Mouse (Mus musculus) kidney, adult 9 months (tissue): ENCODE measurements around the gene Slc9a3.
A peak's percentile ranks its signal among the peaks of the same experiment; 100 is the strongest.

Experiments used
- DNase-seq: peaks from one replicate; pipeline ENCODE4 v3.0.0; 2022

The Slc9a3 gene

GRCm38 (mm10) chr13:74121141-74121602 lies at the start of gene Slc9a3:
TSS of gene Slc9a3 (plus strand) at chr13:74121457.
- DNase-seq: peak; percentile 80

GRCm38 (mm10) chr13:74071714-74072113 lies 49.5 kb upstream of the Slc9a3 start:
- DNase-seq: no peak

GRCm38 (mm10) chr13:74073369-74073768 lies 47.9 kb upstream of the Slc9a3 start:
- DNase-seq: no peak

- no peak for DNase-seq
Observed at GRCm38 (mm10) chr13:74090265-74090664, 31.0 kb upstream of the Slc9a3 start.

GRCm38 (mm10) chr13:74095936-74096335 lies 25.3 kb upstream of the Slc9a3 start:
- DNase-seq: no peak

- peak; percentile 70 for DNase-seq
Observed at GRCm38 (mm10) chr13:74096715-74097363, 24.4 kb upstream of the Slc9a3 start.

GRCm38 (mm10) chr13:74098913-74099312 lies 22.3 kb upstream of the Slc9a3 start:
- DNase-seq: no peak

GRCm38 (mm10) chr13:74102108-74102830 lies 19.0 kb upstream of the Slc9a3 start:
- no peak for DNase-seq

- no peak for DNase-seq
Observed at GRCm38 (mm10) chr13:74102831-74103582, 18.2 kb upstream of the Slc9a3 start.

- DNase-seq: no peak
Observed at GRCm38 (mm10) chr13:74104417-74104816, 16.8 kb upstream of the Slc9a3 start.

- DNase-seq: peak; percentile 39
Observed at GRCm38 (mm10) chr13:74107410-74107809, 13.8 kb upstream of the Slc9a3 start.

- no peak for DNase-seq
Observed at GRCm38 (mm10) chr13:74112593-74112992, 8.7 kb upstream of the Slc9a3 start.

GRCm38 (mm10) chr13:74113626-74114191 lies 7.5 kb upstream of the Slc9a3 start:
- no peak for DNase-seq

GRCm38 (mm10) chr13:74121795-74122330 lies 606 bp downstream of the Slc9a3 start:
- DNase-seq: peak; percentile 62

GRCm38 (mm10) chr13:74122632-74123031 lies 1.4 kb downstream of the Slc9a3 start:
- DNase-seq: peak; percentile 61

GRCm38 (mm10) chr13:74127571-74127970 lies 6.3 kb downstream of the Slc9a3 start:
- peak; percentile 80 for DNase-seq

GRCm38 (mm10) chr13:74129909-74130308 lies 8.7 kb downstream of the Slc9a3 start:
- DNase-seq: peak; percentile 91

GRCm38 (mm10) chr13:74138906-74139647 lies 17.8 kb downstream of the Slc9a3 start:
- peak; percentile 72 for DNase-seq

- peak; percentile 83 for DNase-seq
Observed at GRCm38 (mm10) chr13:74140793-74141192, 19.5 kb downstream of the Slc9a3 start.

GRCm38 (mm10) chr13:74143282-74143681 lies 22.0 kb downstream of the Slc9a3 start:
- DNase-seq: peak; percentile 83

- DNase-seq: peak; percentile 91
Observed at GRCm38 (mm10) chr13:74144120-74144884, 23.0 kb downstream of the Slc9a3 start.
